Mouse (Mus musculus): ENCODE measurements at regions not wholly inside any gene's neighbourhood (a gene's known extent, or its start where the extent isn't known, plus 50 kb on each side); places are given as distances from the start of the nearest gene placed in this dataset.
A peak's percentile ranks its signal among the peaks of the same experiment; 100 is the strongest.

DNA sequence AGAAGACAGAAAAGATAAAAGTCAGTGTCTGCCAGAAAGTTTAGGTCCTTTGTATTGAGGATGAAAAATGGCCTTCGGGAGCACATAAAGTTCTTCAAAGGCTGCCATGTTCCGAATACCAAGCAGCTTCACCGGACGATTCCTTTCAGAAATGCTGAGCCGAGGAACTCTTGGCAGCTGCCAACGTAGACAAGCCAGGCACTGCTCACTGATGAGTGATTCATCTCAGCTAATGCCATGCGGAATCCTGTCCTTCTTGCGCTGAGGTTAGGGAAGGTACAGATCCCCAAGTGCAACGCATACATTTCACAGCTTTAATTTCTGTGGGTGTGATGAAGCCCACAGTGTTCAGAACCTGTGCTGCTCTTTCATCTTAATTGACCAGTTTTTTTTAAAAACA, 360.7 kb upstream of the Pdcd1 start:
- no peak overlapping the region for H3K9ac ChIP-seq
- no peaks in the 10 kb centered on the region for H3K9me3 ChIP-seq
- no peaks in the 10 kb centered on the region for H3K36me3 ChIP-seq
- no peak overlapping the region for H3K4me3 ChIP-seq
- no peaks in the 10 kb centered on the region for H3K27me3 ChIP-seq
- no peak overlapping the region for H3K27ac ChIP-seq
- H3K4me2 ChIP-seq, result no peak overlapping the region
- no peaks in the 10 kb centered on the region for H3K4me1 ChIP-seq
- WGBS, result 67% methylated on average over 9 of the region's 9 CpGs
- ATAC-seq (ENCODE audit: borderline replicate concordance, extremely low read depth, low FRiP score, low TSS enrichment), result no peak

GRCm38 (mm10) chr1:94366606-94367005, 314.3 kb upstream of the Pdcd1 start:
- Histone ChIP-seq H3K27ac (no peak overlapping the region), H3K36me3 (no peaks in the 10 kb centered on the region), H3K4me3 (no peak overlapping the region), H3K4me2 (no peak overlapping the region), H3K9ac (no peak overlapping the region), H3K27me3 (no peaks in the 10 kb centered on the region), H3K9me3 (no peaks in the 10 kb centered on the region), H3K4me1 (no peaks in the 10 kb centered on the region)
- 63% methylated on average over 1 of the region's 1 CpGs for WGBS
- ATAC-seq (ENCODE audit: borderline replicate concordance, extremely low read depth, low FRiP score, low TSS enrichment), result no peak

DNA sequence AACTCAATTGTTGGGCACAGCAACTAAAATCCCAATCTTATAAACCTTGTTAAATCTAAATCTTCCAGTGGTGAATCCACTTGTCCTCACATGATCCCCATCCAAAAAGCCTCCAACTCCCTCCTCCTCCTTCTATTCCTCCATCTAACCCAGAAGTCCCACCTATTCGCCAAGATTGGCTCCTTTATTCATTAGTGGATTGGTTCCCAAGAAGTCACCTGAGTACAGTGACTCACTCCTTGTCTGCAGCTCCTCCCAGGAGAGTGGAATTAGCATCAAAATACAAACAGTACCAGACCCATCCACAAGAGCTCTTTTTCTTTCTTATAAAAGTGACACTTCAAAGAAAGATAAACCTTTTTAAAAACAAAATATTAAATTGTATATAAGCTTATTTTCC, 304.6 kb upstream of the Pdcd1 start:
- Histone ChIP-seq H3K4me2 (no peak overlapping the region), H3K4me3 (no peak overlapping the region), H3K36me3 (no peaks in the 10 kb centered on the region), H3K27ac (no peak overlapping the region), H3K27me3 (no peaks in the 10 kb centered on the region), H3K4me1 (no peaks in the 10 kb centered on the region), H3K9ac (no peak overlapping the region), H3K9me3 (no peaks in the 10 kb centered on the region)
- no peak for ATAC-seq (ENCODE audit: borderline replicate concordance, extremely low read depth, low FRiP score, low TSS enrichment)
- WGBS, result 85% methylated on average over 1 of the region's 1 CpGs

- Histone ChIP-seq H3K4me3 (no peak overlapping the region), H3K27ac (no peak overlapping the region), H3K36me3 (no peaks in the 10 kb centered on the region), H3K27me3 (no peaks in the 10 kb centered on the region), H3K4me1 (no peaks in the 10 kb centered on the region), H3K9me3 (no peaks in the 10 kb centered on the region), H3K9ac (no peak overlapping the region), H3K4me2 (no peak overlapping the region)
- 33% methylated on average over 3 of the region's 3 CpGs for WGBS
- no peak for ATAC-seq (ENCODE audit: borderline replicate concordance, extremely low read depth, low FRiP score, low TSS enrichment)
Observed at GRCm38 (mm10) chr1:94355873-94356272, 303.5 kb upstream of the Pdcd1 start.

- H3K27me3 ChIP-seq, result no peaks in the 10 kb centered on the region
- H3K9ac ChIP-seq, result no peak overlapping the region
- no peak overlapping the region for H3K27ac ChIP-seq
- H3K4me1 ChIP-seq, result no peaks in the 10 kb centered on the region
- no peak overlapping the region for H3K4me2 ChIP-seq
- ATAC-seq (ENCODE audit: borderline replicate concordance, extremely low read depth, low FRiP score, low TSS enrichment), result no peak
- whole genome bisulfite sequencing, result 88% methylated on average over 2 of the region's 2 CpGs
- H3K4me3 ChIP-seq, result no peak overlapping the region
- H3K9me3 ChIP-seq, result no peaks in the 10 kb centered on the region
- no peaks in the 10 kb centered on the region for H3K36me3 ChIP-seq
Observed at GRCm38 (mm10) chr1:94342576-94342975, 290.2 kb upstream of the Pdcd1 start.

DNA sequence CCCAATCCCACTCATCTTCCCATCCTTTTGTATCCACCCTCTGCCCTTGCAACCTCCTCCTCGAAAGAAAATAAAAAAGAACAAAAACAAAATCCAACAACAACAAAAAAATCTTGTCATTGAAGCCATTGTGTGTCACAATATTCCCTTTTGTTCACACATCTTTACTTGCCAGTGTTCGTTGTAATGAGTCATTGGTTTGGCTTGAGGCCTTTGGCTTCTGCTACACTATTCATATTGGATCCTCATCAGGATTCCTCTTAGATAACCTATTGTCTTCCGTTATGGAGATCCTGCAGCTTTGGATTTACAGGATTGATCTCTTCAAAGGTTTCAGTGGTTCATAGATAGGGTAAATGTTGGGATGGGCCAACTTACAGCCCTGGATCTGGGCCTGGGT, 288.9 kb upstream of the Pdcd1 start:
- WGBS, result 79% methylated on average over 3 of the region's 3 CpGs
- no peak for ATAC-seq (ENCODE audit: borderline replicate concordance, extremely low read depth, low FRiP score, low TSS enrichment)
- H3K4me3 ChIP-seq, result no peak overlapping the region
- no peaks in the 10 kb centered on the region for H3K9me3 ChIP-seq
- H3K36me3 ChIP-seq, result no peaks in the 10 kb centered on the region
- no peaks in the 10 kb centered on the region for H3K4me1 ChIP-seq
- H3K27me3 ChIP-seq, result no peaks in the 10 kb centered on the region
- no peak overlapping the region for H3K4me2 ChIP-seq
- H3K9ac ChIP-seq, result no peak overlapping the region
- H3K27ac ChIP-seq, result no peak overlapping the region

DNA sequence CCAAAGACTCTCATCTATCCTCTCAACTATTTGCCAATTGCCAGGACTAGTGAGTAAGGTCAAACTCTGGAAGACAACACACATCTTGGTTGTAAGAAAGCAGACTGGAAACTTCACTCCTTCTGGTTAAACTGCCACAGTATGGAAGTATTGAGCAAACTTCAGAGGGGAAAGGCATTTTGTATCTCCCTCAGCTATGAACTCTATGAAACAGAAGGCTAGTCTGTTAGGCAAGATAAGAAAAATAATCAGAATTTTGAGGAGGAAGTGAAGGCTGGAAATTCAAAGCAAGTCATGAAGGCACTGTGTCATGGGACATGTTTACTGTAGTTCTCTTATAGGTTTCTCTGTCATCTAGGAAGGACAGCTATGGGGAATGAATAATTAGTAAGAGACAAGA, 265.7 kb upstream of the Pdcd1 start:
- no peaks in the 10 kb centered on the region for H3K27me3 ChIP-seq
- ATAC-seq (ENCODE audit: borderline replicate concordance, extremely low read depth, low FRiP score, low TSS enrichment), result no peak
- no peaks in the 10 kb centered on the region for H3K4me1 ChIP-seq
- no peak overlapping the region for H3K4me2 ChIP-seq
- no peaks in the 10 kb centered on the region for H3K36me3 ChIP-seq
- no peak overlapping the region for H3K27ac ChIP-seq
- no peak overlapping the region for H3K9ac ChIP-seq
- no peaks in the 10 kb centered on the region for H3K9me3 ChIP-seq
- H3K4me3 ChIP-seq, result no peak overlapping the region

GRCm38 (mm10) chr1:94298395-94298794, 246.0 kb upstream of the Pdcd1 start:
- H3K9ac ChIP-seq, result no peak overlapping the region
- no peaks in the 10 kb centered on the region for H3K36me3 ChIP-seq
- H3K27ac ChIP-seq, result no peak overlapping the region
- H3K27me3 ChIP-seq, result no peaks in the 10 kb centered on the region
- no peak overlapping the region for H3K4me2 ChIP-seq
- H3K9me3 ChIP-seq, result no peaks in the 10 kb centered on the region
- no peak for ATAC-seq (ENCODE audit: borderline replicate concordance, extremely low read depth, low FRiP score, low TSS enrichment)
- no peaks in the 10 kb centered on the region for H3K4me1 ChIP-seq
- 69% methylated on average over 1 of the region's 1 CpGs for WGBS
- no peak overlapping the region for H3K4me3 ChIP-seq

DNA sequence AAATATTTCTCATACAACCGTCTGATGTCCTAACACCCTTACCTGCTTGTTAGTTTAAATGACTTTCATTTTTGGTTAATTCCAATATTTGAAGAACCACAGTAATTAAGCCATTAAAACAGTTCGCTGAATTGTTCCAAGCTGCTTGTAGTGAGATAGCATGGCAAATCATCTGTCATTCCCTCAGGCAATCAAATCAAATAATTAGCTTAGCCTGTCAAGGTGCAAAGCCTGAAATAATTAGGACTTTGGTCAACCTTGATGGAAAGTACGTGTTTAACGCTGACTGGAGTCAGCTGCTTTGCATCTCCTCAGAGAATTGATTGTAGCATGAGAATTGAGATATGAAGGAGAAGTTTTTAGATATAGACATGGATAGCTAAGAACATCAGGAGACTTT, 220.2 kb upstream of the Pdcd1 start:
- H3K36me3 ChIP-seq, result no peaks in the 10 kb centered on the region
- H3K4me3 ChIP-seq, result no peak overlapping the region
- H3K4me1 ChIP-seq, result no peaks in the 10 kb centered on the region
- H3K9me3 ChIP-seq, result no peaks in the 10 kb centered on the region
- no peak for ATAC-seq (ENCODE audit: borderline replicate concordance, extremely low read depth, low FRiP score, low TSS enrichment)
- no peak overlapping the region for H3K27ac ChIP-seq
- H3K9ac ChIP-seq, result no peak overlapping the region
- no peak overlapping the region for H3K4me2 ChIP-seq
- no peaks in the 10 kb centered on the region for H3K27me3 ChIP-seq
- 87% methylated on average over 4 of the region's 4 CpGs for WGBS

- peak overlapping the region; percentile 23; the same call in 1 of the 2 replicates for H3K4me2 ChIP-seq
- H3K36me3 ChIP-seq, result no peaks in the 10 kb centered on the region
Observed at GRCm38 (mm10) chr1:94263313-94263712, 211.0 kb upstream of the Pdcd1 start.

GRCm38 (mm10) chr1:94235426-94235825, 183.1 kb upstream of the Pdcd1 start:
- no peak overlapping the region for H3K4me2 ChIP-seq
- no peak overlapping the region for H3K4me3 ChIP-seq
- H3K9ac ChIP-seq, result no peak overlapping the region
- no peaks in the 10 kb centered on the region for H3K4me1 ChIP-seq
- H3K27me3 ChIP-seq, result no peaks in the 10 kb centered on the region
- H3K27ac ChIP-seq, result no peak overlapping the region
- 19% methylated on average over 1 of the region's 1 CpGs for WGBS
- H3K9me3 ChIP-seq, result no peaks in the 10 kb centered on the region
- no peak for ATAC-seq (ENCODE audit: borderline replicate concordance, extremely low read depth, low FRiP score, low TSS enrichment)
- H3K36me3 ChIP-seq, result no peaks in the 10 kb centered on the region

More at GRCm38 (mm10) chr1:94263313-94263712, 211.0 kb upstream of the Pdcd1 start:
- H3K9ac ChIP-seq, result no peak overlapping the region
- H3K4me1 ChIP-seq, result no peaks in the 10 kb centered on the region
- WGBS, result 28% methylated on average over 8 of the region's 8 CpGs
- no peak overlapping the region for H3K4me3 ChIP-seq
- ATAC-seq (ENCODE audit: borderline replicate concordance, extremely low read depth, low FRiP score, low TSS enrichment), result peak; percentile 90
- H3K27me3 ChIP-seq, result no peaks in the 10 kb centered on the region
- H3K27ac ChIP-seq, result no peak overlapping the region
- H3K9me3 ChIP-seq, result no peaks in the 10 kb centered on the region

- Histone ChIP-seq H3K36me3 (no peaks in the 10 kb centered on the region), H3K9me3 (no peaks in the 10 kb centered on the region), H3K27ac (no peak overlapping the region; the same call in 1 of the 2 replicates), H3K4me1 (no peaks in the 10 kb centered on the region), H3K9ac (no peak overlapping the region), H3K27me3 (no peaks in the 10 kb centered on the region), H3K4me3 (no peak overlapping the region), H3K4me2 (no peak overlapping the region)
- WGBS, result 22% methylated on average over 3 of the region's 3 CpGs
- ATAC-seq (ENCODE audit: borderline replicate concordance, extremely low read depth, low FRiP score, low TSS enrichment), result peak; percentile 46; the same call in 1 of the 2 replicates
Observed at GRCm38 (mm10) chr1:94221006-94221405, 168.7 kb upstream of the Pdcd1 start.

GRCm38 (mm10) chr1:94217407-94217806, 165.1 kb upstream of the Pdcd1 start:
- Histone ChIP-seq H3K4me3 (no peak overlapping the region), H3K36me3 (no peaks in the 10 kb centered on the region), H3K4me2 (no peak overlapping the region), H3K27ac (no peak overlapping the region), H3K4me1 (no peaks in the 10 kb centered on the region), H3K9ac (no peak overlapping the region), H3K9me3 (no peaks in the 10 kb centered on the region), H3K27me3 (no peaks in the 10 kb centered on the region)
- no peak for ATAC-seq (ENCODE audit: borderline replicate concordance, extremely low read depth, low FRiP score, low TSS enrichment)
- WGBS, result 78% methylated on average over 2 of the region's 2 CpGs
